In the genomic region with DNA sequence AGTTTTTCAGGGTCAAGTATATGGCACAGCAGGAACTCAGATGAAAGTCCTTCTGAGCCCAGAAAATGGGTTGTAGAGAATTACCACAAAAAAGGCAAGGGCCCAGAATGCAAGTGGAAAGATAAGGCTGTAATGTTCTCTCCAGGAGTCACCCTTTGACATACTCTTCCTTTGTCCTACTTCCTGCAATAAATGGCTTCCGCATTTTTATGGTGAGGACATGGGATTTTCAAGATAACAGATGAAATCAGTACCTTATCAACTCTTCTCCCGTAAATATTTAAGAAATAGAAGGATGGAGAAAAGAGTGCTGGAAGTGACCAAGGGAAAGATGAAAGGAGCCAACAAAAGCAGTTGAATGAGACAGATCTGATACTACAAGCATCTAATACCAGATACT, we compare ENCODE assay signal across 34 mouse cellular contexts.
"Had no signal": no experiment of that assay in that cellular context is flagged by ENCODE, and none has a peak within 500 bp of the region (broad histone marks: within the 10 kb centered on the region; RNA-seq: fewer than 3 reads in every experiment).

No protein-coding gene starts in this region.

- DNase-seq: heart, postnatal 10 days; heart, postnatal 14 days; heart, postnatal 36 days; heart, postnatal 4 days; kidney, adult 18-20 months; kidney, adult 2 months; kidney, adult 8-10 months; kidney, adult 9 months; kidney, postnatal 10 days; kidney, postnatal 14 days; kidney, postnatal 25 days; kidney, postnatal 36 days; kidney, postnatal 4 days; layer of hippocampus, adult 9-11 months; layer of hippocampus, postnatal 36 days had no signal

- ATAC-seq: hindbrain, embryonic 16.5 days; hindbrain, postnatal 0 days; inflammation-experienced regulatory T-cells, adult 6 months; intestine, embryonic 15.5 days; intestine, embryonic 16.5 days; intestine, postnatal 0 days had no signal

- H3K27ac ChIP-seq: heart, embryonic 10.5 days; heart, embryonic 13.5 days; heart, embryonic 15.5 days; hindbrain, embryonic 10.5 days; hindbrain, embryonic 12.5 days; hindbrain, embryonic 13.5 days; hindbrain, embryonic 14.5 days; hindbrain, embryonic 15.5 days; hindbrain, postnatal 0 days; intestine, embryonic 15.5 days; kidney, embryonic 15.5 days; kidney, postnatal 0 days; layer of hippocampus, adult 2 months had no signal

- H3K9ac ChIP-seq: heart, embryonic 12.5 days; heart, embryonic 13.5 days; heart, embryonic 15.5 days; hindbrain, embryonic 12.5 days; hindbrain, embryonic 13.5 days; hindbrain, embryonic 14.5 days; hindbrain, embryonic 15.5 days; intestine, embryonic 15.5 days; kidney, embryonic 15.5 days had no signal

- H3K27me3 ChIP-seq: heart, embryonic 12.5 days; heart, embryonic 13.5 days; heart, embryonic 15.5 days; hindbrain, embryonic 12.5 days; hindbrain, embryonic 15.5 days; intestine, embryonic 15.5 days had no signal

- H3K9me3 ChIP-seq: heart, embryonic 10.5 days; heart, embryonic 12.5 days; heart, embryonic 13.5 days; heart, embryonic 15.5 days; hindbrain, embryonic 10.5 days; hindbrain, embryonic 12.5 days; hindbrain, embryonic 13.5 days; hindbrain, embryonic 15.5 days; intestine, embryonic 15.5 days; kidney, embryonic 15.5 days had no signal

- H3K4me1 ChIP-seq: heart, embryonic 10.5 days; heart, embryonic 12.5 days; heart, embryonic 13.5 days; heart, embryonic 15.5 days; hindbrain, embryonic 10.5 days; hindbrain, embryonic 12.5 days; hindbrain, embryonic 13.5 days; hindbrain, embryonic 15.5 days; intestine, embryonic 15.5 days; kidney, embryonic 15.5 days had no signal

- H3K4me2 ChIP-seq: heart, embryonic 11.5 days; heart, embryonic 12.5 days; heart, embryonic 13.5 days; heart, embryonic 15.5 days; hindbrain, embryonic 12.5 days; hindbrain, embryonic 13.5 days; hindbrain, embryonic 14.5 days; hindbrain, embryonic 15.5 days; intestine, embryonic 15.5 days; kidney, embryonic 15.5 days had no signal

- H3K4me3 ChIP-seq: heart, embryonic 10.5 days; heart, embryonic 12.5 days; heart, embryonic 13.5 days; heart, embryonic 15.5 days; hindbrain, embryonic 10.5 days; hindbrain, embryonic 12.5 days; hindbrain, embryonic 13.5 days; hindbrain, embryonic 15.5 days; intestine, embryonic 15.5 days; kidney, embryonic 15.5 days; layer of hippocampus, adult 2 months had no signal

- H3K36me3 ChIP-seq: heart, embryonic 10.5 days; heart, embryonic 12.5 days; heart, embryonic 13.5 days; heart, embryonic 15.5 days; hindbrain, embryonic 10.5 days; hindbrain, embryonic 12.5 days; hindbrain, embryonic 13.5 days; hindbrain, embryonic 15.5 days; intestine, embryonic 15.5 days; kidney, embryonic 15.5 days had no signal
